9 mouse cellular contexts compared by ENCODE assay signal in genomic region chr1:180198959-180199714, GRCm38 (mm10). TPM values are rescaled to one million over a fixed set of nuclear protein-coding genes. Genes with fewer than 3 reads are reported as not detected.
DNase-seq lines count a peak whose midpoint lies in the region; ATAC-seq and TF ChIP-seq lines count a peak whose summit lies in the region.
"Had no signal": no experiment of that assay in that cellular context is flagged by ENCODE, and none has a peak within 500 bp of the region (broad histone marks: within the 10 kb centered on the region; RNA-seq: fewer than 3 reads in every experiment).

Gene Coq8a (minus strand): TSS chr1:180199602.

- no peaks in the 10 kb centered on the region for H3K27me3 ChIP-seq in heart, embryonic 11.5 days (ENCODE audit: control insufficient read depth, insufficient read depth, low read length)
- no peaks in the 10 kb centered on the region for H3K27me3 ChIP-seq in thymus, adult 2 months (ENCODE audit: control insufficient read depth, insufficient read depth, low read length)
- no peaks in the 10 kb centered on the region for H3K27me3 ChIP-seq in stomach, embryonic 16.5 days (ENCODE audit: control insufficient read depth, insufficient read depth, low read length)

- DNase-seq in heart, adult 18-20 months = no peak
- no peak for DNase-seq in thymus, adult 2 months
- no peak for DNase-seq in thymus, postnatal 10 days (ENCODE audit: low spot score in 2 of 2)
- DNase-seq in induced T-regulatory cell, adult 2 months (ENCODE audit: low read depth) = peak; percentile 88
- no peak for DNase-seq in MN1 (ENCODE audit: low spot score)
- DNase-seq in kidney, postnatal 4 days = no peak

- no peak within 1 kb of the TSS for H3K27ac ChIP-seq in heart, embryonic 11.5 days (ENCODE audit: low read depth, low read length)
- H3K27ac ChIP-seq in thymus, adult 2 months (ENCODE audit: control insufficient read depth, insufficient read depth, low read length) = no peak within 1 kb of the TSS
- H3K27ac ChIP-seq in stomach, embryonic 16.5 days (ENCODE audit: low read length) = no peak within 1 kb of the TSS
- H3K27ac ChIP-seq: neural tube, embryonic 13.5 days had no signal

- H3K4me2 ChIP-seq in heart, embryonic 11.5 days = no peak within 1 kb of the TSS
- H3K4me2 ChIP-seq in stomach, embryonic 16.5 days (ENCODE audit: low read depth, low read length) = no peak within 1 kb of the TSS
- H3K4me2 ChIP-seq: neural tube, embryonic 13.5 days had no signal

- no peaks in the 10 kb centered on the region for H3K9me3 ChIP-seq in heart, embryonic 11.5 days (replicated peaks; ENCODE audit: control insufficient read depth, low read length)
- H3K9me3 ChIP-seq in stomach, embryonic 16.5 days (replicated peaks; ENCODE audit: control insufficient read depth, low read length) = peaks cover under 1% of the 10 kb centered on the region; the same call in 1 of the 2 replicates
- H3K9me3 ChIP-seq: neural tube, embryonic 13.5 days had no signal

- no peak within 1 kb of the TSS for H3K9ac ChIP-seq in heart, embryonic 11.5 days (ENCODE audit: low read depth, low read length)
- H3K9ac ChIP-seq in stomach, embryonic 16.5 days (ENCODE audit: low read length) = no peak within 1 kb of the TSS
- H3K9ac ChIP-seq: neural tube, embryonic 13.5 days had no signal

- TF ChIP-seq POLR2A in thymus, adult 2 months (IDR thresholded peaks at IDR 0.05; ENCODE audit: control insufficient read depth, extremely low read depth, insufficient read depth, low read length, poor library complexity) = no peak

- H3K4me3 ChIP-seq in heart, embryonic 11.5 days (ENCODE audit: low read depth, low read length) = no peak within 1 kb of the TSS
- H3K4me3 ChIP-seq in thymus, adult 2 months (ENCODE audit: control insufficient read depth, insufficient read depth, low read length) = no peak within 1 kb of the TSS
- no peak within 1 kb of the TSS for H3K4me3 ChIP-seq in stomach, embryonic 16.5 days (replicated peaks; ENCODE audit: low read length)
- H3K4me3 ChIP-seq: neural tube, embryonic 13.5 days had no signal

- H3K4me1 ChIP-seq in heart, embryonic 11.5 days (ENCODE audit: control insufficient read depth, insufficient read depth, low read length) = peaks cover 5% of the 10 kb centered on the region; the same call in 1 of the 2 replicates
- H3K4me1 ChIP-seq in thymus, adult 2 months (replicated peaks; ENCODE audit: control insufficient read depth, insufficient read depth, low read length) = peaks cover 11% of the 10 kb centered on the region
- H3K4me1 ChIP-seq in stomach, embryonic 16.5 days (ENCODE audit: control insufficient read depth, insufficient read depth, low read length) = peaks cover 9% of the 10 kb centered on the region

- no peaks in the 10 kb centered on the region for H3K36me3 ChIP-seq in heart, embryonic 11.5 days (ENCODE audit: control insufficient read depth, insufficient read depth, low read length)
- no peaks in the 10 kb centered on the region for H3K36me3 ChIP-seq in thymus, adult 2 months (ENCODE audit: control insufficient read depth, insufficient read depth, low read length)
- H3K36me3 ChIP-seq in stomach, embryonic 16.5 days (ENCODE audit: control insufficient read depth, insufficient read depth, low read length) = no peaks in the 10 kb centered on the region
- H3K36me3 ChIP-seq: neural tube, embryonic 13.5 days had no signal

- ATAC-seq in heart, embryonic 11.5 days (replicated peaks; ENCODE audit: insufficient number of reproducible peaks, low FRiP score, low TSS enrichment) = no peak
- ATAC-seq in stomach, embryonic 16.5 days (ENCODE audit: insufficient read depth, low FRiP score) = no peak

- TF ChIP-seq CTCF in thymus, adult 2 months (IDR thresholded peaks at IDR 0.05; ENCODE audit: borderline replicate concordance, control insufficient read depth, extremely low read depth, insufficient read depth, low read length, poor library complexity) = no peak

- 52% methylated on average over 4 of the region's 4 CpGs for WGBS in heart, embryonic 11.5 days (ENCODE audit: insufficient replicate concordance)
- 37% methylated on average over 4 of the region's 4 CpGs for WGBS in thymus, adult 2 months
- WGBS in stomach, embryonic 16.5 days = 66% methylated on average over 4 of the region's 4 CpGs

RNA-seq across cellular contexts. Expression of gene Coq8a, which starts in this region (rescaled TPM):
- total RNA-seq in heart, adult 18-20 months (2021) = 1,000 to 10,000 TPM in 1 of 2 experiments, 100 to 1,000 TPM in 1; 974 to 1,043 TPM
- polyA plus RNA-seq in heart, embryonic 11.5 days (2014; fragmentation: Nextera tagmentation; extraction: Ambion mirVana) = 8.6 and 10.8 TPM in 2 replicates
- polyA plus RNA-seq in thymus, adult 2 months (2012; rRNA removed) = 33.4 and 51.0 TPM in 2 replicates
- 25.7 and 38.3 TPM in 2 replicates for polyA plus RNA-seq in stomach, embryonic 16.5 days (2015; fragmentation: Nextera tagmentation; extraction: Ambion mirVana)
